Mouse (Mus musculus) MEL-GATA-1-ER (cell line): ENCODE results near the gene Cfap58.
A peak's percentile ranks its signal among the peaks of the same experiment; 100 is the strongest.

Source experiments
- DNase-seq: peaks from one replicate; pipeline ENCODE4 v3.0.0-alpha.2; 2012; ENCODE audit warnings: low read depth; ENCODE audit errors: extremely low read depth

The Cfap58 gene

GRCm38 (mm10) chr19:47917396-47917795 lies 20.1 kb upstream of the Cfap58 start:
- no peak for DNase-seq

- DNase-seq: no peak
Measured at GRCm38 (mm10) chr19:47918016-47918415, 19.5 kb upstream of the Cfap58 start.

- DNase-seq: peak; percentile 86
Measured at GRCm38 (mm10) chr19:47918455-47919101, 18.9 kb upstream of the Cfap58 start.

GRCm38 (mm10) chr19:47919126-47919965 lies 18.1 kb upstream of the Cfap58 start, which contains the start of the genes Cfap43 and Itprip:
Gene Cfap43, minus strand, starts transcription at chr19:47919287.
Gene Itprip, minus strand, starts transcription at chr19:47919299.
- peak; percentile 86 for DNase-seq

- DNase-seq: no peak
Measured at GRCm38 (mm10) chr19:47919966-47920375, 17.5 kb upstream of the Cfap58 start.

GRCm38 (mm10) chr19:47925819-47926218 lies 11.7 kb upstream of the Cfap58 start:
- no peak for DNase-seq

- no peak for DNase-seq
Measured at GRCm38 (mm10) chr19:47927032-47927431, 10.4 kb upstream of the Cfap58 start.

GRCm38 (mm10) chr19:47929043-47929442 lies 8.4 kb upstream of the Cfap58 start:
- no peak for DNase-seq

- no peak for DNase-seq
Measured at GRCm38 (mm10) chr19:47931982-47932638, 5.4 kb upstream of the Cfap58 start.

- no peak for DNase-seq
Measured at GRCm38 (mm10) chr19:47934146-47934545, 3.3 kb upstream of the Cfap58 start.

GRCm38 (mm10) chr19:47934636-47935238 lies 2.7 kb upstream of the Cfap58 start:
- DNase-seq: no peak

- no peak for DNase-seq
Measured at GRCm38 (mm10) chr19:47935530-47935929, 1.9 kb upstream of the Cfap58 start.

- DNase-seq: no peak
Measured at GRCm38 (mm10) chr19:47936490-47936889, 985 bp upstream of the Cfap58 start.

- DNase-seq: no peak
Measured at GRCm38 (mm10) chr19:47936938-47937337, 537 bp upstream of the Cfap58 start.

- DNase-seq: no peak
Measured at GRCm38 (mm10) chr19:47939361-47939760, 1.9 kb downstream of the Cfap58 start.

GRCm38 (mm10) chr19:47946821-47947465 lies 9.5 kb downstream of the Cfap58 start:
- no peak for DNase-seq

- no peak for DNase-seq
Measured at GRCm38 (mm10) chr19:47950946-47951345, 13.5 kb downstream of the Cfap58 start.

- DNase-seq: no peak
Measured at GRCm38 (mm10) chr19:47953169-47953568, 15.7 kb downstream of the Cfap58 start.

- no peak for DNase-seq
Measured at GRCm38 (mm10) chr19:47958181-47958580, 20.7 kb downstream of the Cfap58 start.

- DNase-seq: no peak
Measured at GRCm38 (mm10) chr19:47968993-47969659, 31.7 kb downstream of the Cfap58 start.

GRCm38 (mm10) chr19:47971066-47971465 lies 33.6 kb downstream of the Cfap58 start:
- DNase-seq: no peak
